Mouse (Mus musculus): Measurements from ENCODE around the gene Evl. TPM values are rescaled to one million over a fixed set of nuclear protein-coding genes. Genes with fewer than 3 reads are reported as not detected.

Gene Evl
- polyA plus RNA-seq, 1 experiment, result 33.3 TPM

GRCm38 (mm10) chr12:108693592-108693991, 139.1 kb downstream of the Evl start:
- no peaks in the 10 kb centered on the region for H3K36me3 ChIP-seq (ENCODE audit: control insufficient read depth, insufficient read depth, low read length)
- H3K4me1 ChIP-seq (ENCODE audit: control insufficient read depth, insufficient read depth, low read length), result peaks cover 14% of the 10 kb centered on the region
- H3K4me3 ChIP-seq (ENCODE audit: insufficient read depth, low read depth, low read length), result no peak overlapping the region
- TF ChIP-seq CTCF (conservative IDR thresholded peaks at IDR 0.05; ENCODE audit: insufficient read depth, insufficient read length, low read depth, low read length) (no peak), POLR2A (IDR thresholded peaks at IDR 0.05; ENCODE audit: low read depth, low read length) (no peak)
- WGBS, result 54% methylated on average over 2 of the region's 2 CpGs
- H3K27me3 ChIP-seq (replicated peaks; ENCODE audit: control insufficient read depth, insufficient read depth, low read length), result no peaks in the 10 kb centered on the region
- DNase-seq, result no peak
- no peak overlapping the region for H3K27ac ChIP-seq (ENCODE audit: insufficient read depth, low read depth, low read length)

GRCm38 (mm10) chr12:108694223-108694622, 139.7 kb downstream of the Evl start:
- DNase-seq, result peak; percentile 88
- Histone ChIP-seq H3K27me3 (replicated peaks; ENCODE audit: control insufficient read depth, insufficient read depth, low read length) (no peaks in the 10 kb centered on the region), H3K27ac (ENCODE audit: insufficient read depth, low read depth, low read length) (peak overlapping the region; percentile 66), H3K4me3 (ENCODE audit: insufficient read depth, low read depth, low read length) (no peak overlapping the region), H3K4me1 (ENCODE audit: control insufficient read depth, insufficient read depth, low read length) (peaks cover 18% of the 10 kb centered on the region), H3K36me3 (ENCODE audit: control insufficient read depth, insufficient read depth, low read length) (no peaks in the 10 kb centered on the region)
- no peak for TF ChIP-seq POLR2A (IDR thresholded peaks at IDR 0.05; ENCODE audit: low read depth, low read length)
- no peak for TF ChIP-seq CTCF (conservative IDR thresholded peaks at IDR 0.05; ENCODE audit: insufficient read depth, insufficient read length, low read depth, low read length)
- 82% methylated on average over 1 of the region's 1 CpGs for WGBS

GRCm38 (mm10) chr12:108698697-108699471, 144.4 kb downstream of the Evl start:
- peak; percentile 86 for DNase-seq
- Histone ChIP-seq H3K4me1 (ENCODE audit: control insufficient read depth, insufficient read depth, low read length) (peaks cover 28% of the 10 kb centered on the region), H3K27me3 (replicated peaks; ENCODE audit: control insufficient read depth, insufficient read depth, low read length) (no peaks in the 10 kb centered on the region), H3K27ac (ENCODE audit: insufficient read depth, low read depth, low read length) (peak overlapping the region; percentile 96), H3K4me3 (ENCODE audit: insufficient read depth, low read depth, low read length) (no peak overlapping the region), H3K36me3 (ENCODE audit: control insufficient read depth, insufficient read depth, low read length) (no peaks in the 10 kb centered on the region)
- WGBS, result 51% methylated on average over 11 of the region's 11 CpGs
- TF ChIP-seq POLR2A (IDR thresholded peaks at IDR 0.05; ENCODE audit: low read depth, low read length) (no peak), CTCF (conservative IDR thresholded peaks at IDR 0.05; ENCODE audit: insufficient read depth, insufficient read length, low read depth, low read length) (no peak)

- peaks cover 22% of the 10 kb centered on the region for H3K4me1 ChIP-seq (ENCODE audit: control insufficient read depth, insufficient read depth, low read length)
- peak; percentile 85 for DNase-seq
- no peak overlapping the region for H3K4me3 ChIP-seq (ENCODE audit: insufficient read depth, low read depth, low read length)
- WGBS, result 57% methylated on average over 10 of the region's 10 CpGs
- no peaks in the 10 kb centered on the region for H3K36me3 ChIP-seq (ENCODE audit: control insufficient read depth, insufficient read depth, low read length)
- H3K27ac ChIP-seq (ENCODE audit: insufficient read depth, low read depth, low read length), result peak overlapping the region; percentile 96
- TF ChIP-seq CTCF (conservative IDR thresholded peaks at IDR 0.05; ENCODE audit: insufficient read depth, insufficient read length, low read depth, low read length) (no peak), POLR2A (IDR thresholded peaks at IDR 0.05; ENCODE audit: low read depth, low read length) (no peak)
- H3K27me3 ChIP-seq (replicated peaks; ENCODE audit: control insufficient read depth, insufficient read depth, low read length), result no peaks in the 10 kb centered on the region
These were observed 145.1 kb downstream of the Evl start for GRCm38 (mm10) chr12:108699576-108699975.

GRCm38 (mm10) chr12:108700037-108700436, 145.5 kb downstream of the Evl start:
- peaks cover 21% of the 10 kb centered on the region for H3K4me1 ChIP-seq (ENCODE audit: control insufficient read depth, insufficient read depth, low read length)
- 58% methylated on average over 5 of the region's 5 CpGs for whole genome bisulfite sequencing
- TF ChIP-seq CTCF (conservative IDR thresholded peaks at IDR 0.05; ENCODE audit: insufficient read depth, insufficient read length, low read depth, low read length) (no peak), POLR2A (IDR thresholded peaks at IDR 0.05; ENCODE audit: low read depth, low read length) (no peak)

GRCm38 (mm10) chr12:108701221-108701620, 146.7 kb downstream of the Evl start:
- WGBS, result 73% methylated on average over 2 of the region's 2 CpGs
- no peaks in the 10 kb centered on the region for H3K36me3 ChIP-seq (ENCODE audit: control insufficient read depth, insufficient read depth, low read length)
- peak overlapping the region; percentile 57 for H3K4me3 ChIP-seq (ENCODE audit: insufficient read depth, low read depth, low read length)
- no peak for TF ChIP-seq CTCF (conservative IDR thresholded peaks at IDR 0.05; ENCODE audit: insufficient read depth, insufficient read length, low read depth, low read length)
- TF ChIP-seq POLR2A (IDR thresholded peaks at IDR 0.05; ENCODE audit: low read depth, low read length), result no peak
- 0 out of 2 replicates have a peak overlapping the region, but pooled peaks have one; percentile 24 for H3K27ac ChIP-seq (ENCODE audit: insufficient read depth, low read depth, low read length)
- H3K27me3 ChIP-seq (replicated peaks; ENCODE audit: control insufficient read depth, insufficient read depth, low read length), result no peaks in the 10 kb centered on the region
- H3K4me1 ChIP-seq (ENCODE audit: control insufficient read depth, insufficient read depth, low read length), result peaks cover 21% of the 10 kb centered on the region
- DNase-seq, result no peak

More at GRCm38 (mm10) chr12:108700037-108700436, 145.5 kb downstream of the Evl start:
- Histone ChIP-seq H3K27me3 (replicated peaks; ENCODE audit: control insufficient read depth, insufficient read depth, low read length) (no peaks in the 10 kb centered on the region), H3K36me3 (ENCODE audit: control insufficient read depth, insufficient read depth, low read length) (no peaks in the 10 kb centered on the region), H3K27ac (ENCODE audit: insufficient read depth, low read depth, low read length) (peak overlapping the region; percentile 74), H3K4me3 (ENCODE audit: insufficient read depth, low read depth, low read length) (no peak overlapping the region)
- no peak for DNase-seq

GRCm38 (mm10) chr12:108702185-108702584, 147.7 kb downstream of the Evl start, which contains the start of gene Degs2:
TSS of gene Degs2 (minus strand) at chr12:108702315.
- Histone ChIP-seq H3K36me3 (ENCODE audit: control insufficient read depth, insufficient read depth, low read length) (no peaks in the 10 kb centered on the region), H3K27me3 (replicated peaks; ENCODE audit: control insufficient read depth, insufficient read depth, low read length) (no peaks in the 10 kb centered on the region), H3K27ac (ENCODE audit: insufficient read depth, low read depth, low read length) (0 out of 2 replicates have a peak within 1 kb of the TSS, but pooled peaks have one; percentile 24), H3K4me1 (ENCODE audit: control insufficient read depth, insufficient read depth, low read length) (peaks cover 21% of the 10 kb centered on the region), H3K4me3 (ENCODE audit: insufficient read depth, low read depth, low read length) (peak within 1 kb of the TSS; percentile 57)
- TF ChIP-seq POLR2A (IDR thresholded peaks at IDR 0.05; ENCODE audit: low read depth, low read length), result no peak
- peak; percentile 90 for DNase-seq
- WGBS, result 1% methylated on average over 32 of the region's 32 CpGs

All from kidney, adult 2 months (tissue).